Mouse (Mus musculus): ENCODE data around the gene Bicdl1.

- no peak for TF ChIP-seq CTCF (IDR thresholded peaks at IDR 0.05; ENCODE audit: extremely low read depth, insufficient read depth, insufficient read length, insufficient replicate concordance)
- no peak for TF ChIP-seq POLR2A (IDR thresholded peaks at IDR 0.05; ENCODE audit: low read depth, low read length)
Observed at GRCm38 (mm10) chr5:115760903-115761302, 29.5 kb upstream of the Bicdl1 start.

All from spleen, adult 2 months (tissue).